Mouse (Mus musculus): ENCODE results near the gene Trip6. TPM values are rescaled to one million over a fixed set of nuclear protein-coding genes. Genes with fewer than 3 reads are reported as not detected.

Gene Trip6
- polyA plus RNA-seq, 1 experiment: 42.9 TPM

DNA sequence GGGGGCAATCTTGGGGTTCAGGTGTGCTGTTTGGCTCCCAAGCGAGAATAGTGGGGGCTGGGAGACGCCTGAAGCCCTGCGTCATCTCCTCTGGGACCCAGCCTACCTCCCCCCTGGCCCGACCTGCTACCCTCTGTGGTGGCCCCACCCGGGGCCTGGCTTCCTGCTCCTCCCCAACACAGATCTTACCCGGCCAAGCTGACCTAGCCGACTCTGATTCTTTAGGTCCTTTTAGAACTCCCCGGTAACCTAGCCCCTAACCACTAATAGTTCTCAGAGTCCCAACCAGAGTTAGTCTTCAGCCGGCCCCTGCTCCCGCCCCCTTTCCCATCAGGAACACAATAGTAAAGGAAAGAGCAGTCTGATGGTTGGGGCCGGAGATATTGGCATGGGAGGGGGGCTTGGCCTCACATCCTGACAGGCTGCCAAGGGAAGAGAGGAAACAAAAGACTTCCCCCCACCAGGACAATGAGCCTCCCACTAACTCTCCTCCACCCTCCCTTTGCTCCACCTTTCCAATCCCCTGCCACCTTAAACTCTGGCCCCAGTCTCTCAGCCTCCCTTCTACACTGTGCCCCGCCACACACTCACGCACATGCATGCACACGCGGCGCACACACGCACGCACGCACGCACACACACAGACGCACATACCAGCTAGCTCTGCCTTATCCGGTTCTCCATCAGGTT lies 25.2 kb upstream of the Trip6 start:
- Histone ChIP-seq H3K27ac (ENCODE audit: insufficient read depth, low read length) (no peak overlapping the region), H3K4me3 (ENCODE audit: insufficient read depth, low read length) (no peak overlapping the region), H3K4me1 (ENCODE audit: control insufficient read depth, insufficient read depth, low read length) (no peaks in the 10 kb centered on the region)
- TF ChIP-seq CTCF (IDR thresholded peaks at IDR 0.05; ENCODE audit: borderline replicate concordance, insufficient read depth, low read length) (no peak), POLR2A (IDR thresholded peaks at IDR 0.05; ENCODE audit: low read depth, low read length) (no peak)

DNA sequence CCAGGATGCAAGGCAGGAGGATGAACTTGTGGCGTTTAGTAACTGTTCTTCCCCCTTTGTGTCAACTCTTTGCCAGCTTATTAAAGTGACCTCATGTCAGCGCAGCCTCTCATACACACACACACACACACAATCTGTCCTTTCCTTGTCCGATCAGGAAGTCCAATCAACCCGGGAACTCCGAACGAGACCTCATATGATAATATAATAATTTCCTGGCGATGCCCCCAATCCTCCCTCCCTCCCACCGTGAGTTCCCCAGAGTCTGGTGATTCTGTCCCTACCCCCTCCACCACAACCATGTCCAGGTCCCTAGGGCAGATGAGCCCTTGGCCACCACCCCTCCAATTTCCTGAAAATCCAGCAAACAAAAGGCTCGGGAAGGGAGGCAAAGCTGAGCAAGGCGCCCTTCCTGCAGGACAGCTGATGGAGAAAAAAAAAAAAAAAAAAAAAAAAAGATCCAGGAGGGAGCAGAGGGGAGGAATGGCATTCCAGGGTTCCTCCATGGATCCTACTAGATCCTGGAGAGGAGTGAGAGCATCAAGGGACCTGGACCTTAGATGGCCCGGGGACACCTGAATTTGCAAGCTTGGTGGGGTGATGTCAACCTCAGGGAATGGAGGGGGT lies 24.6 kb upstream of the Trip6 start:
- no peak; the same call in 1 of the 2 replicates for TF ChIP-seq POLR2A (IDR thresholded peaks at IDR 0.05; ENCODE audit: low read depth, low read length)
- TF ChIP-seq CTCF (IDR thresholded peaks at IDR 0.05; ENCODE audit: borderline replicate concordance, insufficient read depth, low read length): no peak
- Histone ChIP-seq H3K27ac (ENCODE audit: insufficient read depth, low read length) (peak overlapping the region; percentile 72), H3K4me1 (ENCODE audit: control insufficient read depth, insufficient read depth, low read length) (no peaks in the 10 kb centered on the region), H3K4me3 (ENCODE audit: insufficient read depth, low read length) (peak overlapping the region; percentile 31)

DNA sequence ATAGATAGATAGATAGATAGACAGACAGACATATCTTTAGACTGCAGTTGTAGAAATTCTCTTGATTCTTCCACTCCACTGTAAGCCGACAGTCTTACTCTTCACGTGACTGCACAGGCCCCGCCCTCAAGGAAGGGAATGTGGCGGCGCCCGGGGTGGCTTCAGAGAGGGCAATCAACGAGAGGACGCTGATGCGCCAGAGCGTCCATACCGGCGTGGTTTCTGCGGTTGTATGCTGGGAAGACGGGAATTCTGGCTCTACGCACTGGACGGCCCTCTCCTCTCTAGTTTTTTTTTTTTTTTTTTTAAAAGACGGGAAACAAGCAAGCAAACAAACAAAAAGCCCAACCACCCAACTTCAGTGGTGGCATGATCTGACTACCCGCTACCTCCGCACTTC lies 24.1 kb upstream of the Trip6 start:
- TF ChIP-seq POLR2A (IDR thresholded peaks at IDR 0.05; ENCODE audit: low read depth, low read length) (peak; percentile 63), CTCF (IDR thresholded peaks at IDR 0.05; ENCODE audit: borderline replicate concordance, insufficient read depth, low read length) (no peak)
- peak overlapping the region; percentile 72 for H3K27ac ChIP-seq (ENCODE audit: insufficient read depth, low read length)
- peak overlapping the region; percentile 31 for H3K4me3 ChIP-seq (ENCODE audit: insufficient read depth, low read length)

DNA sequence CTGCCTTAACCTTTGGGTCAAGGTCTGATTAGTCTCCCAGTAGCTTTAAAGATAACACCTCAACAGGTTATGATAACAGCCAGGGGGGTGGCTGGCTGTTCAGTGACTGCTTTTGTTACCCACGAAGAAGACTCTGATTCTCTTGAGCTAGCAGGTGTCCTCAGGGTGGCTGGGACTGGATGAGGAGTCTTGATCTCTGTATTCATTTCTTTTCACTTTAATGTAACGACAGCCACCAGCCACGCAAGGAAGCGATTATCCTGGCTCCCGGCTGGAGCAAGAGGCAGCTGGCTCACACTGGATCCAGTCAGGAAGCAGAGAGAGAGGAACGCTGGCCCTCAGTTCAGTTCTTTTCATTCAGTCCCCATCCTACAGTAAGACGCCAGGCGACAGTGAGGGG lies 23.0 kb upstream of the Trip6 start:
- H3K27ac ChIP-seq (ENCODE audit: insufficient read depth, low read length): no peak overlapping the region
- TF ChIP-seq POLR2A (IDR thresholded peaks at IDR 0.05; ENCODE audit: low read depth, low read length): no peak
- TF ChIP-seq CTCF (IDR thresholded peaks at IDR 0.05; ENCODE audit: borderline replicate concordance, insufficient read depth, low read length): no peak
- no peak overlapping the region for H3K4me3 ChIP-seq (ENCODE audit: insufficient read depth, low read length)
- H3K4me1 ChIP-seq (ENCODE audit: control insufficient read depth, insufficient read depth, low read length): no peaks in the 10 kb centered on the region

More for the DNA sequence above, 24.1 kb upstream of the Trip6 start:
- no peaks in the 10 kb centered on the region for H3K4me1 ChIP-seq (ENCODE audit: control insufficient read depth, insufficient read depth, low read length)

DNA sequence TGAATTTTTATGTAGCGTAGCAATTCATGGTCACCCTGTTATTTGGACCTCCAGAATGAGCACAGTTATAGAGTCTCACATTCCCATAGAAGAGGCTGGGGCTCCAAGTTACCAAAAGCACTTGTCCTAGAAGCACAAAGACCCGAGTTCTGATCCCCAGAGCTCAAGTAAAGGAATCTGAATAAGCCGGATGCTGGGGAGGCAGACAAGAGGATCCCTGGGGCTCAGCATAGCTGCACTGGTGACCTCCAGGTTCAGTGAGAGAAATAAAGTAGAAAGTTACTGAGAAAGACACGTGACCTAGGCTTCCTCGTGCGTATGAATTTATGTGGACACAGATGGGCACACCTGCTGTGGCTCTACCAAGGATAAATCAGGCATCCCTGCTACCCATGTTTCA lies 20.9 kb upstream of the Trip6 start:
- H3K27ac ChIP-seq (ENCODE audit: insufficient read depth, low read length): no peak overlapping the region
- H3K4me3 ChIP-seq (ENCODE audit: insufficient read depth, low read length): no peak overlapping the region
- H3K4me1 ChIP-seq (ENCODE audit: control insufficient read depth, insufficient read depth, low read length): no peaks in the 10 kb centered on the region
- TF ChIP-seq POLR2A (IDR thresholded peaks at IDR 0.05; ENCODE audit: low read depth, low read length): no peak
- no peak for TF ChIP-seq CTCF (IDR thresholded peaks at IDR 0.05; ENCODE audit: borderline replicate concordance, insufficient read depth, low read length)

DNA sequence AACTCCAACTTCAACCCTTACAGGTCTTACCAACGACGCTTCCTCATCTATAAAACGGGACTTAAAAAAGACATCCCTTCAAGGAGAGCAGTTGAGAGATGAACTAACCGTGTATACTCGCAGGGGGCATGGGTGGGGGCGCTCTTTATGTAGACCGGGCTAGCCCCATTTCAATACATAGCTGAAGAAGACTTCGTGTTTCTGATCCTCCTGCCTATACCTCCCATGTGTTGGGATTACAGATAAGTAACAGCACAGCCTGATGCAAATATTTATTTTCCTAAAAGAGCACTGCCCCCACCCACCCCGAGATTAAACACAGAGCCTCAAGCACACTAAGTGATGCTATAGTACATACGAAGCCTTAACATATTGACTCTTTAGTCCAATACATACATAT lies 20.1 kb upstream of the Trip6 start:
- Histone ChIP-seq H3K27ac (ENCODE audit: insufficient read depth, low read length) (no peak overlapping the region), H3K4me3 (ENCODE audit: insufficient read depth, low read length) (no peak overlapping the region), H3K4me1 (ENCODE audit: control insufficient read depth, insufficient read depth, low read length) (no peaks in the 10 kb centered on the region)
- TF ChIP-seq CTCF (IDR thresholded peaks at IDR 0.05; ENCODE audit: borderline replicate concordance, insufficient read depth, low read length) (no peak), POLR2A (IDR thresholded peaks at IDR 0.05; ENCODE audit: low read depth, low read length) (no peak)

DNA sequence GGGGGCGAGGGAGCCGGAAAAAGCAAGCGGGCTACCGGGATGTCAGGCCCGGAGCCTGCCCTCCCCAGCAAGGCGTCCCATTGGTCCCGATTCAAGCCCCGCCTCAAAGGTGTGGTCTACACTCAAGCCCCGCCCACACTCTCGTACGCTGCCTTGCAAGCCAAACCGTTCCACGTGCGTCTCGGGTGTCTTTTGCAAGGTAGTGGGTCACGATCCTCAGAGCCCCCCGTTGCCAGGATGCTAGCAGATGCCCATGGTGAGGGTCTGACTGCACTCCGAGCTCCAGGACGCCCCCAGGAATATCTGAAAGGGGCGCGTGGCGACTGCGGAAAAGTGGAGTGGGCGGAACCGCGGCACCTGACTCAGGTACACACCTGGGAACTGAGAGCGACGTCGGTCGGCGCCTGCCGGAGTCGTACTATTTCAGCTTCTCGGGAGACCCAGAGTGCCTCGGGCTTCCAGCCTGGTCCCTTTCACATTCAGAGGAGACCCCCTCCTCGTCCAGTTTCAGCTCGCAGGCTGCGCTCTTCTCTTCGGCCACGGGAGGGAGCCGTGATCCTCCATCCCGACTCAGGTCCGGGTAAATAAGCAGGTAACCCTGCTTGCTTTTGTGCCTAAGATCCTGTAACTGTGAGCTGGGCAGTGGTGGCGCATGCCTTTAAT lies 19.4 kb upstream of the Trip6 start, which contains the start of gene Slc12a9:
TSS of gene Slc12a9 (minus strand) at position 86 of the 663 bp plus-strand sequence.
- H3K27ac ChIP-seq (ENCODE audit: insufficient read depth, low read length): no peak within 1 kb of the TSS
- H3K4me1 ChIP-seq (ENCODE audit: control insufficient read depth, insufficient read depth, low read length): no peaks in the 10 kb centered on the region
- peak within 1 kb of the TSS; percentile 60 for H3K4me3 ChIP-seq (ENCODE audit: insufficient read depth, low read length)
- TF ChIP-seq POLR2A (IDR thresholded peaks at IDR 0.05; ENCODE audit: low read depth, low read length): peak; percentile 59; the same call in 1 of the 2 replicates
- TF ChIP-seq CTCF (IDR thresholded peaks at IDR 0.05; ENCODE audit: borderline replicate concordance, insufficient read depth, low read length): peak; percentile 74; the same call in 1 of the 2 replicates

DNA sequence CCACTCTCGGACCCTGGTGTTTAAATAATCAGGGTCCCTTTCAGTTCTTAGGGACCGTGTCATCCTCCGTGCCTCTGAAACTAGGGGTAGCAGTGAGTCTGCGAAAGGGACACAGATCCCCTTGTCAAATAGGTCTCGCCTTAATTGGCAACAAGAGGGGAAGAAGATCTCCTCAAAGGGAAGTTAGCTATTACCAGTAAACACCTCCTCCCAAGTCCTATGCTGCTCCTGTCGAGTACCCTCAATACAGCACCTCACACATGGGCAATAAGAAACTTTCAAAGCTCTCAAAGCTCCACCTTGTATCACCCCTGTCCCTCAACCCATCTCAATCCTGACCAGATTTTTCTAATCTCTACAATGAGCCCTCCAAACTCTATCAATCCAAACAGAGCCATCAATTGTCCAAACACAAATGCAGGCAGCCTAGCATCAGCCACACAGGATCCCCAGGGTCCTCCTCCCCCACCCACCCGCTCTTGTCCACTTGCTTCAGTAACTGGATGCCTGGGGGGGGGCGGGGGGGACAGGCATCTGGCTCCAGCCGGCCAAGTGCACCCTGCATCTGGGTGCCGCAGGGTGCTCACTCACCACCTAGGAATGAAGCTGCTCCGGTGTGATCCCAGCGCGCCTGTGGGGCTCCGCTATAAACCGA lies 18.8 kb upstream of the Trip6 start:
- H3K4me3 ChIP-seq (ENCODE audit: insufficient read depth, low read length): peak overlapping the region; percentile 60
- H3K27ac ChIP-seq (ENCODE audit: insufficient read depth, low read length): no peak overlapping the region
- no peaks in the 10 kb centered on the region for H3K4me1 ChIP-seq (ENCODE audit: control insufficient read depth, insufficient read depth, low read length)
- TF ChIP-seq CTCF (IDR thresholded peaks at IDR 0.05; ENCODE audit: borderline replicate concordance, insufficient read depth, low read length): no peak

DNA sequence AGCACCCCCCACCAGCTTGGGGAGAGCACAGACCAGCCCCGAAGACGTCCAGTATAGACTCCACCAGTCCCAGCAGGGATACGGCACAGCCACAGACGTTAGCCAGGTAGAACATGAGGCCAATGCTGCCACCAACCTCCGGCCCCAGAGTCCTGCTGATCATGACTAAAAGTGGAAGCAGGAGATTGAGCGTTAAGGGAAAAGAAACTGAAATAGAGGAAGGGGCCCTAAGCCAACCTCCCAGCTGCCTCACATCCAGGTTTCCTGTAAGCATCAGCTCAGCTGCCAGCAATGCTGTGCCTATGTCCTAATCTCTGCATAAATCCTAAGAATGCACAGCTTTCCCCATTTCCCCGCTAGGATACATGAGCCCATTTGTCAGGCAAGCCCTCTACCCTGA lies 16.7 kb upstream of the Trip6 start:
- Histone ChIP-seq H3K4me3 (ENCODE audit: insufficient read depth, low read length) (no peak overlapping the region), H3K27ac (ENCODE audit: insufficient read depth, low read length) (no peak overlapping the region), H3K4me1 (ENCODE audit: control insufficient read depth, insufficient read depth, low read length) (no peaks in the 10 kb centered on the region)
- TF ChIP-seq CTCF (IDR thresholded peaks at IDR 0.05; ENCODE audit: borderline replicate concordance, insufficient read depth, low read length) (no peak), POLR2A (IDR thresholded peaks at IDR 0.05; ENCODE audit: low read depth, low read length) (no peak)
